Mouse (Mus musculus) midbrain, embryonic 15.5 days (tissue): ENCODE results near the gene Tgfbr3. TPM values are rescaled to one million over a fixed set of nuclear protein-coding genes. Genes with fewer than 3 reads are reported as not detected.

Experiments used
- ATAC-seq: fragments of 200-750 bp; cut with Nextera tagmentation; replicated peaks from 2 replicates; pipeline ENCODE4 v1.8.0; 2017; ENCODE audit warnings: moderate TSS enrichment
- H3K27ac ChIP-seq: fragments of 300-500 bp; sonication (generic); 2 replicates; pipeline ENCODE4 v1.5.1; 2015; ENCODE audit warnings: mild to moderate bottlenecking, inconsistent platforms
- H3K27me3 ChIP-seq: fragments of 300-500 bp; sonication (generic); replicated peaks from 2 replicates; pipeline ENCODE4 v1.6.1; 2015; ENCODE audit warnings: inconsistent platforms
- H3K36me3 ChIP-seq: fragments of 300-500 bp; sonication (generic); replicated peaks from 2 replicates; pipeline ENCODE4 v1.6.1; 2015; ENCODE audit warnings: inconsistent platforms
- H3K4me1 ChIP-seq: fragments of 300-500 bp; sonication (generic); 2 replicates; pipeline ENCODE4 v1.6.1; 2015; ENCODE audit warnings: inconsistent platforms
- H3K4me2 ChIP-seq: fragments of 300-500 bp; sonication (generic); 2 replicates; pipeline ENCODE4 v1.6.1; 2015; ENCODE audit warnings: inconsistent platforms, mild to moderate bottlenecking, moderate library complexity
- H3K4me3 ChIP-seq: fragments of 300-500 bp; sonication (generic); 2 replicates; pipeline ENCODE4 v1.5.1; 2015; ENCODE audit warnings: mild to moderate bottlenecking, inconsistent platforms
- H3K9ac ChIP-seq: fragments of 300-500 bp; sonication (generic); 2 replicates; pipeline ENCODE4 v1.6.1; 2015; ENCODE audit warnings: mild to moderate bottlenecking, inconsistent platforms
- H3K9me3 ChIP-seq: fragments of 300-500 bp; sonication (generic); 2 replicates; pipeline ENCODE4 v1.6.1; 2016; ENCODE audit warnings: inconsistent platforms
- WGBS: fragments of 180-500 bp; shearing (Covaris S2); methylation state at CpG from one replicate; pipeline ENCODE4 v1.1.7; 2015; ENCODE audit warnings: mixed read lengths; 5-methylcytosine and 5-hydroxymethylcytosine counted together
- polyA plus RNA-seq: library from polyadenylated mRNA; unstranded; fragments of >200 nt; fragmentation: Nextera tagmentation; extraction: Ambion mirVana; gene quantifications from 2 replicates; pipeline ENCODE4 v1.2.1, GENCODE M21; 2015

Tgfbr3 gene
- polyA plus RNA-seq, 1 experiment from 2014 or later = 6.5 TPM

DNA sequence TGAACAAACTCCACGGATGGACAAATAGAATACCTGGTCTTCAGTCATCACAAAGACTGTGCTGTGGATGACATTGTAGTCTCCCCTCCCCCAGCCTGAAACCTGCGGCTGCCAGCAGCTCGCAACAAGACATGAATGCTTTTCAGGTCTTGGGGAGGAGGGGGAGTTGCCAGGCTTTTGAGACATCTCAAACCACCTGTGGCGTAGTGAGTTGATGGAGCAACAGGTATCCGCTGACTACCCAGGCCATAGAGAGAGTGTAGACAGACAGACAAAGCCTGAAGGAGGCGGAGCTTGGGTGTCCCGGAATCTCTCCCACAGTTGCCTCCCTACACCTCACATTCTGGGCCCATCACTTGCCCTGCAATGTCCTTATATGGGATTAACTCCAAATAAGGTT lies 117.6 kb downstream of the Tgfbr3 start:
- Histone ChIP-seq H3K36me3 (no peaks in the 10 kb centered on the region), H3K9me3 (no peaks in the 10 kb centered on the region), H3K9ac (no peak overlapping the region), H3K4me2 (no peak overlapping the region), H3K4me1 (peaks cover 9% of the 10 kb centered on the region), H3K4me3 (no peak overlapping the region), H3K27me3 (no peaks in the 10 kb centered on the region), H3K27ac (no peak overlapping the region)
- no peak for ATAC-seq
- WGBS = 75% methylated on average over 7 of the region's 7 CpGs

DNA sequence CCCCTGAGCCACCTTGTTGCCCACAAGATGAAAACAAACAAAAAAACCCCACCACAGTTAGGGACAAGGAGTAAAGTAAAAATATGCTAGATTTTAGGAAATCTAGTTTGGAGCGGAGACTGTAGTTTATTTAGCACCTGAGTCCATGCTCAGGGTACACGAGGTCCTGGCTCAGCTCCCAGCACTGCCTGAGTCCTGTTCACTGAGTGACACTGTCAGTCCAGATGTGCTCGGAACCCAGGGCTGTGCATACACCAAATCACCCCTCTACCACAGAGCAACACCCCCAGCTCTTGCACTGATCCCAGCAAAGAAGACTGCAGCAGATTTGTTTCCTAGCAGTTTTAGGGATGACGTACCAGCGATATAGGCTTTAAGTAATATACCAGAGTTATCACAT lies 119.6 kb downstream of the Tgfbr3 start:
- Histone ChIP-seq H3K27me3 (no peaks in the 10 kb centered on the region), H3K4me1 (peaks cover 9% of the 10 kb centered on the region), H3K27ac (no peak overlapping the region), H3K4me2 (no peak overlapping the region), H3K36me3 (no peaks in the 10 kb centered on the region), H3K9me3 (no peaks in the 10 kb centered on the region), H3K9ac (no peak overlapping the region), H3K4me3 (no peak overlapping the region)
- WGBS = 87% methylated on average over 5 of the region's 5 CpGs
- no peak for ATAC-seq

DNA sequence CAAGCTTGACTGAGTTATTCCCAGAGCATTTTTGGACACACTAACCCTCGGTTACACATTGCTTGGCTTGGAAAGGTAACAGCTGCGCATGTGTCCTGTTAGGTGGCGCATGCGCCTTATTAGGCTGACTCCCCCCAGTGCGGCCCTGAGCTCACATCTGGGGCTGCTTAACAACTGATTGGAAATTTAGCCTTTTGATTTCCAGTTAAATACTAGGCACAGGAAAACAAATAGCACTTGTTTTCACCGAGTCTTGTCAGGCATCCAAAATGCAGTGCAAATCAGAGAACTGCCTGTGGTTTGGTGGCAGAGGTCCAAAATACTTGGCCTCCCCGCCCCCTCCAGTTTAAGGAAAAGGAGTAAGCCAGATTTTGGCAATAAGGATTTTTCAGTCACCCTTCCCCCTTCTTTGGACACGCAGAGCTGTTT lies 121.5 kb downstream of the Tgfbr3 start:
- peak; percentile 83 for ATAC-seq
- no peak overlapping the region for H3K4me3 ChIP-seq

DNA sequence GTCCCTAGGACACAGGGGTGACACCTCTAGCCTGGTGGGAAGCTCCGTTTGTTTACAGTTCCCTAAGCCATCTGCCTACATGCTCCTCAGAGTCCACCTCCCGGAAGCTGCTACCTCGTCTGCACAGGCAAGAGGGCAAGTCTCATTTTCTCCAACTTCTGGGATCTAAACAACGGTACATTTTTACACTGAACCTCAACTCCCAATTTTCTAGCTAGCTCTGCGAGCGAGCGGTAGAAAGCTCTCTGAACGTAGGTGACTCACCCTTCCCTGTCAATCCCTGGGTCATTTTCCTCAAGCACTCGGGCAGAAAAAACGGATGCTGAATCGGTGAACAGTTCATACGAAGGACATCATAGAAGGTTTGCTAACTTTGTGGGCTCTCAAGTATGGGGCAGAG lies 122.1 kb downstream of the Tgfbr3 start:
- ATAC-seq = no peak

More for the DNA sequence above, 121.5 kb downstream of the Tgfbr3 start:
- Histone ChIP-seq H3K36me3 (no peaks in the 10 kb centered on the region), H3K9ac (no peak overlapping the region), H3K27ac (peak overlapping the region; percentile 48; the same call in 1 of the 2 replicates), H3K9me3 (no peaks in the 10 kb centered on the region), H3K27me3 (no peaks in the 10 kb centered on the region), H3K4me2 (peak overlapping the region; percentile 17), H3K4me1 (peaks cover 9% of the 10 kb centered on the region)
- WGBS = 30% methylated on average over 8 of the region's 8 CpGs

DNA sequence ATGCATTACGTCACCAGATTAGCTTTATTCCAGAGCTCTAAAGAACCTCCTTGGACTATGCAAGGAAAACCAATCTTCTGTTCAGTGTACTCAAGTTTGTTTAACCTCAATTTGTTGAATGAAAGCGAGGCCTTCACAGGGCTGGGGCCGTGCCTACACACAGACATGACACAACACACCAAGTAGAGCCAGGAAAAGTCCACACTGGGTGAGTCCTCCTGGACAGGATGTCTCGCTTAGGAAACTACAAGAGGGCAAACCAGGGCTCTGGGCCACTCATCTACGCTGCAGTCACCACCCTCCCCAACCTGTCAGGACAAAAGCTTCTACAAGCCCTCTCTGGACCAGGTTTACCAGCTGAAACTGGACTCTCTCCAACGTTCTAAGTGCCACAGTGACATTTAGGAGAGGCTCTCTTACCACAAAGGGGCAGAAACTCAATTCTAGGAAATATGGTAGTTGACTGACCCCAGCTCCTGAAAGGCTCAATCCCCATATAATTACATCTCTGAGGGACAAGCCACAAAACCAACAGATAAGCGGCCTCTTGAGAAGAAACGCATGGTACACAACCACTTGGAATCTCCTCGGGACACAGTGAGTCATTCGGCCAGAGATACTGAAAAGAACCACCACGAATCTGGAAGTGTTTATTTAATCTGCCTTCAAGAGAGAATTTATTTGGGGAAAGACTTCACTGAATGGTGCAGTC lies 122.6 kb downstream of the Tgfbr3 start:
- peak overlapping the region; percentile 17 for H3K4me2 ChIP-seq
- 67% methylated on average over 11 of the region's 11 CpGs for WGBS
- no peak for ATAC-seq
- H3K9ac ChIP-seq = no peak overlapping the region
- peaks cover 9% of the 10 kb centered on the region for H3K4me1 ChIP-seq
- H3K36me3 ChIP-seq = no peaks in the 10 kb centered on the region
- H3K9me3 ChIP-seq = no peaks in the 10 kb centered on the region
- no peak overlapping the region for H3K27ac ChIP-seq
- H3K27me3 ChIP-seq = no peaks in the 10 kb centered on the region
- H3K4me3 ChIP-seq = no peak overlapping the region

More for the DNA sequence above, 122.1 kb downstream of the Tgfbr3 start:
- Histone ChIP-seq H3K9me3 (no peaks in the 10 kb centered on the region), H3K36me3 (no peaks in the 10 kb centered on the region), H3K4me2 (peak overlapping the region; percentile 17), H3K4me1 (peaks cover 9% of the 10 kb centered on the region), H3K9ac (no peak overlapping the region), H3K27me3 (no peaks in the 10 kb centered on the region), H3K4me3 (no peak overlapping the region), H3K27ac (peak overlapping the region; percentile 48; the same call in 1 of the 2 replicates)
- 60% methylated on average over 12 of the region's 12 CpGs for WGBS

DNA sequence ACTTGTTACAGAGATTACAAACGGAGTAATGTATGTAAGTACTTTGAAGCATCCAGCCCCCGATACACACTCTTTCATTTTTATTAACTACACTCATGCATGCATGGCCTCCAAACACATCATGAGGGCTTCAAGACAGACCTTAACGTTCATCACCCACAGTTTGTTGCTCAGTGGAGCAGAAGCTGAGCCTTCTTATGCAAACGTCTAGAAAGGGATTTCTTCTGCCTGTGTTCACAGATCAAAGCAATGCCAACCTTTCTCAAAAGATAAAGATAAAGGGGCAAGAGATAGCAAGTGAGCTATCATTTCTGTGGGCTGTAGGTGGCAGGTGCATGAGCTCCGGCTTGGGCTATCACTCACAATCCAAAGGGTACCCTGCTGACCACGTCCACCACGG lies 123.7 kb downstream of the Tgfbr3 start:
- Histone ChIP-seq H3K27me3 (no peaks in the 10 kb centered on the region), H3K9ac (no peak overlapping the region), H3K4me3 (no peak overlapping the region), H3K9me3 (no peaks in the 10 kb centered on the region), H3K36me3 (no peaks in the 10 kb centered on the region), H3K4me2 (no peak overlapping the region), H3K27ac (no peak overlapping the region), H3K4me1 (peaks cover 9% of the 10 kb centered on the region)
- WGBS = 75% methylated on average over 7 of the region's 7 CpGs
- no peak for ATAC-seq

DNA sequence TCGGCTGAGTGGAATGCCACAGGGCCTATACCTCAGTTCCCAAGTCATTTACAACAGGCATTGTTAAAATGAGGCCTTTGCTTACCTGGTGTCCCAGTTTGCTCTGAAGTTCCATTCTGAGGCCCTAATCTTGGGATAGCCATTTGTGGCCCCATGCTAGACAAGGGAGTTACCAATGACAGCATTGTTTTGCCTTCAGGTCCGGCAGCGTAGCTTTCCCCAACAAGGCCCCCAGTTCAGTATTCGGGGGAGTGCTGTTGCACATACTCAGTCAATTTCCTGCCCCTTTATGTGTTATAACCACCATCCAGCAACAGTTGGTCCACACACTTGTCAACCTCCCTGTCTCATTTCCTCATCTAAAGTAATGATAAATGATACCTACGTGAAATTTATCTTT lies 124.2 kb downstream of the Tgfbr3 start:
- ATAC-seq = no peak
- WGBS = 94% methylated on average over 5 of the region's 5 CpGs
- peaks cover 9% of the 10 kb centered on the region for H3K4me1 ChIP-seq
- H3K27me3 ChIP-seq = no peaks in the 10 kb centered on the region
- H3K4me2 ChIP-seq = no peak overlapping the region
- no peaks in the 10 kb centered on the region for H3K9me3 ChIP-seq
- H3K36me3 ChIP-seq = no peaks in the 10 kb centered on the region
- no peak overlapping the region for H3K9ac ChIP-seq
- no peak overlapping the region for H3K4me3 ChIP-seq
- H3K27ac ChIP-seq = no peak overlapping the region

DNA sequence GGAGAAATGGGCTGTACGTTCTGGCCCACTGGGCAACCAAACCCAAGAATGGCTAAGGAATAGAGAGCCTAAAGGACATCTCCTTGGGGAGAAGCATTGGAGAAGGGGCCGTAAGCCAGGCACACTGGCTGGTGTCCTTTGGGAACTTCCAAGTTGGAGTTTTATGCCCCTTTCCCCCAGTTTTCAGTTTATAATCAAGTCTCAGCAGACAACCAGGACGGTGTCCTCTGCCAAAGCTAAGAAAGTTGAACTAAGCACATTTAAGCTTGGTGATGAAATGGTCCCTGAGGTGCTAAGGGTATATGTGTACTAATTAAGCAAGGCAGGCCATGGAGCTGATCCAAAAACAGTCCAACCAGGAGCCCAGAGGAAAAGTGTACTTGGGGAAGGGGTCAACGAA lies 124.6 kb downstream of the Tgfbr3 start:
- Histone ChIP-seq H3K4me2 (no peak overlapping the region), H3K27ac (no peak overlapping the region), H3K4me1 (peaks cover 9% of the 10 kb centered on the region), H3K9ac (no peak overlapping the region), H3K9me3 (no peaks in the 10 kb centered on the region), H3K36me3 (no peaks in the 10 kb centered on the region), H3K27me3 (no peaks in the 10 kb centered on the region), H3K4me3 (no peak overlapping the region)
- no peak for ATAC-seq
- 85% methylated on average over 4 of the region's 4 CpGs for WGBS

DNA sequence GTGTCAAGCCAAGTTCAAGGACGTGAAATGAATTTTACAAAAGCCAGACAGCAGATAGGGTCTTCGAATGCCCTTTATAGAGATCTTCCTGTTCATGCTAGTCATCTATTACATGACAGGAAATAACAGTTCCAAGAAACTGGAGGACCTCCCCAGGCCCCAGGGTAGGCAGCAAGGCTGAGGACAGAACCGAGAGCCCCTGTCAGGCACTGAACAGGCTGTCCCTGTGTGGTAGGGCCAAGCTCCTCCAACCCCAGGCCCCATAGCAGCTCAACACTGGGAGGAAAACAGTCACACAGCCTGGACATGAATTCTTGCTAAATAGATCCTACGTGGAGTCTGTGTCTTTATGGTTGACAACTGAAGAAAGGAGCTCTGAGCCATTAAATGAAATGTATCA lies 125.3 kb downstream of the Tgfbr3 start:
- no peak overlapping the region for H3K27ac ChIP-seq
- H3K4me1 ChIP-seq = peaks cover 13% of the 10 kb centered on the region
- H3K27me3 ChIP-seq = no peaks in the 10 kb centered on the region
- H3K9ac ChIP-seq = no peak overlapping the region
- 89% methylated on average over 4 of the region's 4 CpGs for WGBS
- H3K4me2 ChIP-seq = no peak overlapping the region
- ATAC-seq = no peak
- H3K9me3 ChIP-seq = no peaks in the 10 kb centered on the region
- no peak overlapping the region for H3K4me3 ChIP-seq
- H3K36me3 ChIP-seq = no peaks in the 10 kb centered on the region

DNA sequence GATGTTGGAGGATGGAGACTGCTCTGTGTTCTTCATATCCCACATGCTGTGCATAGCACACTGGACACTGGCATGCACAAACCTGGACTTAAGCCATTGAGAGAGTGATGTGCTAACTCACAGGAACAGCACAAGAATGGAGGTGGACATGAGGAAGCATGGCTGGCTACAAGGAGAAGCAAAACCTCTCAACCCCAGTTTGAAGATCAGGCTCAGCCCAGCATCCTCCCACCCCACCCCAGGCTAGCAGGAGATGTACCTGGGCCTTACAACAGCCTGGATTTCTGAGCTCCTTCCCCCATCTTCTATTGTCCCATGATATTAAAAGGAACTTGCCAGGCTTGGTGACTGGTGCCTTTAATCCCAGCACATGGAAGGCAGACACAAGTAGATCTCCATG lies 126.1 kb downstream of the Tgfbr3 start:
- H3K4me3 ChIP-seq = no peak overlapping the region
- peaks cover 16% of the 10 kb centered on the region for H3K4me1 ChIP-seq
- H3K27me3 ChIP-seq = no peaks in the 10 kb centered on the region
- no peak for ATAC-seq
- no peak overlapping the region for H3K27ac ChIP-seq
- no peak overlapping the region for H3K4me2 ChIP-seq
- H3K36me3 ChIP-seq = no peaks in the 10 kb centered on the region
- H3K9ac ChIP-seq = no peak overlapping the region
- no peaks in the 10 kb centered on the region for H3K9me3 ChIP-seq

DNA sequence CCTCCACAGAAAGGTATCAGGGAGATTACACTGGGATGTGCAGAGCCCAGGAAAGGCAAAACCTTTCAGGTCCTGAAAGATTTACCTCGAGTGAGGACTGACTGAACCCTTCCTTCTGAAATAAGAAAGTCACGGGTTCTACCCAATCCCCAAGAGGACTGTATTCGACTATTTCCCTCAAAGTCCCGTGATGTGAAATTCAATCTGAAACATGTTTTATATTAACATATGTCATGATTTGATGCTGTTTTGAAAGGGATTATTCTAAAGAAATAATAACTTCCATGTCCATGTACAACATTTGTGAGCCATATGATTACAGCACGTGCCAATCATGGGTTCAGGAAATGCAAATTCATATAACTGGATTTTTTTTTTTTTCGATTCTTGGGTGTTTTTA lies 126.6 kb downstream of the Tgfbr3 start:
- H3K4me1 ChIP-seq = peaks cover 11% of the 10 kb centered on the region; the same call in 1 of the 2 replicates
- WGBS = 81% methylated on average over 6 of the region's 6 CpGs

DNA sequence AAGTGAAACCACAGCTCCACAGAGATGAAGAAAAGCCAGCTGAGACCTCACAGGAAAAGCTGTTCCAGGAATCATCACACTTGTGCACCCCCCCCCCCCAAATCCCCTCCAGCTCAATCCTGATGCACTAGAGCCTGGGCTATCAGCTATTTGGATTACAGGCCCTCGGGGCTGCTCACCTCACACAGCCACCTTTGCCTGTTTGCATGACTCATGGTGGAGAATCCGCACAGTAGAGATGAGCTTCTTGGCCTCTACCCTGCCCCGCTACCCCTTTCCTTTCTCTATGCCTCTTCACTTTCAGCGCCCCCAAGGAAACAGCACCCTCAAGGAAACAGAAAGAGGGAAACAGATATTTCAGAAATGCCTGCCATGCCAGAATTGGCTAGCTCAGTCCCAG lies 127.1 kb downstream of the Tgfbr3 start:
- Histone ChIP-seq H3K27me3 (no peaks in the 10 kb centered on the region), H3K4me2 (no peak overlapping the region), H3K9ac (no peak overlapping the region), H3K36me3 (no peaks in the 10 kb centered on the region), H3K27ac (no peak overlapping the region), H3K4me1 (0 out of 2 replicates have a peak, but pooled peaks cover 8% of the 10 kb centered on the region), H3K9me3 (no peaks in the 10 kb centered on the region), H3K4me3 (no peak overlapping the region)
- WGBS = 93% methylated on average over 4 of the region's 4 CpGs
- ATAC-seq = no peak

More for the DNA sequence above, 126.6 kb downstream of the Tgfbr3 start:
- no peak overlapping the region for H3K4me3 ChIP-seq
- H3K27me3 ChIP-seq = no peaks in the 10 kb centered on the region
- ATAC-seq = no peak
- H3K36me3 ChIP-seq = no peaks in the 10 kb centered on the region
- H3K9me3 ChIP-seq = no peaks in the 10 kb centered on the region
- no peak overlapping the region for H3K9ac ChIP-seq
- H3K27ac ChIP-seq = no peak overlapping the region
- no peak overlapping the region for H3K4me2 ChIP-seq
